Mouse (Mus musculus) heart, postnatal 0 days (tissue): ENCODE measurements at regions not wholly inside any gene's neighbourhood (a gene's known extent, or its start where the extent isn't known, plus 50 kb on each side); places are given as distances from the start of the nearest gene placed in this dataset.

ENCODE experiments used
- ATAC-seq: fragments of 200-750 bp; cut with Nextera tagmentation; 2 replicates; pipeline ENCODE4 v1.8.0; 2017; ENCODE audit warnings: low read depth, moderate number of reproducible peaks, moderate library complexity; ENCODE audit not compliant: insufficient read depth
- DNase-seq: peaks from one replicate; pipeline ENCODE4 v3.0.0-alpha.2; 2016; ENCODE audit warnings: low spot score
- H3K27ac ChIP-seq: fragments of 300-500 bp; sonication (generic); 2 replicates; pipeline ENCODE4 v1.5.1; 2014; ENCODE audit warnings: low read depth, mild to moderate bottlenecking
- H3K27me3 ChIP-seq: fragments of 300-500 bp; sonication (generic); 2 replicates; pipeline ENCODE4 v1.6.1; 2014; ENCODE audit warnings: low read length, mixed read lengths; ENCODE audit not compliant: control insufficient read depth, insufficient read depth
- H3K36me3 ChIP-seq: fragments of 300-500 bp; sonication (generic); replicated peaks from 2 replicates; pipeline ENCODE4 v1.6.1; 2014; ENCODE audit warnings: low read length, mixed read lengths; ENCODE audit not compliant: control insufficient read depth, insufficient read depth
- H3K4me1 ChIP-seq: fragments of 300-500 bp; sonication (generic); 2 replicates; pipeline ENCODE4 v1.6.1; 2014; ENCODE audit warnings: antibody characterized with exemption; ENCODE audit not compliant: control insufficient read depth, insufficient read depth
- H3K4me2 ChIP-seq: fragments of 300-500 bp; sonication (generic); 2 replicates; pipeline ENCODE4 v1.6.1; 2014; ENCODE audit warnings: low read depth, mild to moderate bottlenecking, low read length, moderate library complexity
- H3K4me3 ChIP-seq: fragments of 300-500 bp; sonication (generic); 2 replicates; pipeline ENCODE4 v1.5.1; 2014; ENCODE audit warnings: low read depth, low read length
- H3K9ac ChIP-seq: fragments of 300-500 bp; sonication (generic); replicated peaks from 2 replicates; pipeline ENCODE4 v1.6.1; 2014; ENCODE audit warnings: low read depth, low read length, mixed read lengths
- H3K9me3 ChIP-seq: fragments of 300-500 bp; sonication (generic); replicated peaks from 2 replicates; pipeline ENCODE4 v1.6.1; 2016; ENCODE audit warnings: low read length; ENCODE audit not compliant: control insufficient read depth
- CTCF ChIP-seq: IDR thresholded peaks from 2 replicates; pipeline ENCODE4 v1.5.1; 2016; ENCODE audit warnings: antibody characterized with exemption, control low read depth, low read depth
- EP300 ChIP-seq: IDR thresholded peaks from 2 replicates; pipeline ENCODE4 v1.6.1; 2016; ENCODE audit warnings: antibody characterized with exemption, low read depth
- WGBS: fragments of 180-500 bp; shearing (Covaris S2); extraction: QIAGEN DNeasy Blood & Tissue Kit; methylation state at CpG from one replicate; pipeline ENCODE4 v1.1.7; 2014; 5-methylcytosine and 5-hydroxymethylcytosine counted together

- TF ChIP-seq CTCF (no peak), EP300 (no peak)
- WGBS, result 89% methylated on average over 3 of the region's 3 CpGs
- Histone ChIP-seq H3K27ac (no peak overlapping the region), H3K9ac (no peak overlapping the region), H3K4me3 (no peak overlapping the region), H3K9me3 (no peaks in the 10 kb centered on the region), H3K4me1 (no peaks in the 10 kb centered on the region), H3K4me2 (no peak overlapping the region), H3K36me3 (no peaks in the 10 kb centered on the region), H3K27me3 (no peaks in the 10 kb centered on the region)
- ATAC-seq (no peak), DNase-seq (no peak)
These were observed 506.0 kb upstream of the Fam92a start for GRCm38 (mm10) chr4:12677814-12678213.

- 71% methylated on average over 7 of the region's 7 CpGs for WGBS
- no peak for ATAC-seq
- H3K27ac ChIP-seq, result no peak overlapping the region
These were observed 499.6 kb upstream of the Fam92a start for GRCm38 (mm10) chr4:12671399-12671798.

GRCm38 (mm10) chr4:12663176-12663575 lies 491.4 kb upstream of the Fam92a start:
- ATAC-seq, result no peak
- no peak overlapping the region for H3K4me2 ChIP-seq
- 31% methylated on average over 2 of the region's 2 CpGs for WGBS
- no peaks in the 10 kb centered on the region for H3K9me3 ChIP-seq
- no peaks in the 10 kb centered on the region for H3K36me3 ChIP-seq
- H3K27me3 ChIP-seq, result no peaks in the 10 kb centered on the region
- no peak for DNase-seq
- TF ChIP-seq CTCF (no peak), EP300 (no peak)
- no peak overlapping the region for H3K27ac ChIP-seq
- no peaks in the 10 kb centered on the region for H3K4me1 ChIP-seq
- H3K4me3 ChIP-seq, result no peak overlapping the region
- H3K9ac ChIP-seq, result no peak overlapping the region

More at GRCm38 (mm10) chr4:12671399-12671798, 499.6 kb upstream of the Fam92a start:
- no peaks in the 10 kb centered on the region for H3K36me3 ChIP-seq
- H3K4me2 ChIP-seq, result no peak overlapping the region
- no peaks in the 10 kb centered on the region for H3K9me3 ChIP-seq
- H3K4me3 ChIP-seq, result no peak overlapping the region
- TF ChIP-seq CTCF, result no peak
- TF ChIP-seq EP300, result no peak
- H3K4me1 ChIP-seq, result no peaks in the 10 kb centered on the region
- H3K27me3 ChIP-seq, result no peaks in the 10 kb centered on the region
- no peak overlapping the region for H3K9ac ChIP-seq
- DNase-seq, result no peak

- Histone ChIP-seq H3K9me3 (no peaks in the 10 kb centered on the region), H3K27ac (no peak overlapping the region), H3K27me3 (no peaks in the 10 kb centered on the region), H3K4me2 (no peak overlapping the region), H3K9ac (no peak overlapping the region), H3K4me3 (no peak overlapping the region), H3K36me3 (no peaks in the 10 kb centered on the region), H3K4me1 (no peaks in the 10 kb centered on the region)
- WGBS, result 61% methylated on average over 1 of the region's 1 CpGs
- ATAC-seq (no peak), DNase-seq (no peak)
- TF ChIP-seq CTCF, result no peak
- no peak for TF ChIP-seq EP300
These were observed 490.9 kb upstream of the Fam92a start for GRCm38 (mm10) chr4:12662683-12663082.

GRCm38 (mm10) chr4:12659084-12659483 lies 487.3 kb upstream of the Fam92a start:
- Histone ChIP-seq H3K9ac (no peak overlapping the region), H3K27ac (no peak overlapping the region), H3K27me3 (no peaks in the 10 kb centered on the region), H3K4me3 (no peak overlapping the region), H3K36me3 (no peaks in the 10 kb centered on the region), H3K4me1 (no peaks in the 10 kb centered on the region), H3K4me2 (no peak overlapping the region), H3K9me3 (no peaks in the 10 kb centered on the region)
- WGBS, result 64% methylated on average over 1 of the region's 1 CpGs
- DNase-seq (no peak), ATAC-seq (no peak)
- no peak for TF ChIP-seq EP300
- TF ChIP-seq CTCF, result no peak

- H3K36me3 ChIP-seq, result no peaks in the 10 kb centered on the region
- H3K4me1 ChIP-seq, result no peaks in the 10 kb centered on the region
- H3K27ac ChIP-seq, result no peak overlapping the region
- DNase-seq, result no peak
- H3K9ac ChIP-seq, result no peak overlapping the region
- no peaks in the 10 kb centered on the region for H3K27me3 ChIP-seq
- no peak overlapping the region for H3K4me2 ChIP-seq
- WGBS, result 57% methylated on average over 6 of the region's 6 CpGs
- TF ChIP-seq EP300 (no peak), CTCF (no peak)
- no peak overlapping the region for H3K4me3 ChIP-seq
- H3K9me3 ChIP-seq, result no peaks in the 10 kb centered on the region
- no peak for ATAC-seq
These were observed 486.8 kb upstream of the Fam92a start for GRCm38 (mm10) chr4:12658594-12658993.
